Mouse (Mus musculus) regulatory T cell (primary cell): ENCODE measurements around the gene Mutyh.
"Not testable (repeated sequence)": the region's sequence is repeated elsewhere in the genome, so short reads cannot be mapped to it uniquely, and the experiment has no call there.

ENCODE experiments used
- in situ Hi-C: fragments of 300-600 bp; cut with MboI, MseI; formaldehyde crosslinking; loops from one replicate; pipeline ENCODE4 v1.15.1; 2025; ENCODE audit warnings: high pct_unique_total_duplicates

Gene Mutyh

DNA sequence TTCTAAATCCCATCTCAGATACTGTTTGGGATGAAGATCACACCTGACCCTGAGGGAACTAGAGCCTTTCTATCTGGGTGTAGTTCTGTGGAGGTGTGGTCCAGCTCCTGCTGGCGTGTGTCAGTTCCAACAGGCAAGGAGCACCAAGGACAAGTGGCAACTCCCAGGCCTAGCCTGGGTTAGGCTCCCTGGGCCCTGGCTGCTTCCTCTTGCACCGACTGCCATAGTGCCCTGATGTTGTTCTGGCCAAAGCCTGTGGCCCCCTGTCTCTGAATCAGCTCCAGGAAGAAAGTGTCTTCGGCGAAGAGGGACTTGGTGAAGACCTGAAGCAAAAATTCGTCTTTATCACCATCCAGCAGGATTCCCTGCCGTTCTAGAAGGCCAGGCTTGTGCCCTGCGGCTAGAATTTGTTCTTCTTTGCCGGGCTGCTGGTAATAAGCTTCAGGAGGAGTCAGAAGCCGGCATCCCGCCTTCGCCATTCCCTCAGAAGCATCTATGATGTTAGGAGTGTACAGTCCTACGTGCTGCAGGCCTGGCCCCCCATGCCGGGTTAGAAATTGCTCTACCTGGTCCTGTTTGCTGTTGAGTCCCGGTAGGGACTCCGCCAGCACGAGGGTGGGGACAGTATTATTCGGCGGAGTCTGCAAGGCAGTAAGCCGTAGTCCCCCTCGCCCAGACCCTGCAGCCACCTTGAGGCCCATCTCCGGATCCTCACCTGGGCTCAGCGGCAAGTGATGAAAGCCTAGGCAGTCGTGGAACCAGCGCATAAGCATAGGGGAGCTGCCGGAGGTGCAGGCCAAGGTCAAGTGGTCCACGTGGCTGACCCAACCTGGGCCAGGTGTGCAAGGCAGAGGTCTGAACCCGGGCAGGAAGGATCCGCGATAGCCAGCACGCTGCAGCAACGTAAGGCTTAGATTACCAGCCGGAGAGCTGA lies 12.7 kb downstream of the Mutyh start:
- in situ Hi-C loops = loop anchor here (5.0 kb wide), 2 partner anchors 172 to 312 kb away; partner anchors contain the start of genes Plk3 and Urod

DNA sequence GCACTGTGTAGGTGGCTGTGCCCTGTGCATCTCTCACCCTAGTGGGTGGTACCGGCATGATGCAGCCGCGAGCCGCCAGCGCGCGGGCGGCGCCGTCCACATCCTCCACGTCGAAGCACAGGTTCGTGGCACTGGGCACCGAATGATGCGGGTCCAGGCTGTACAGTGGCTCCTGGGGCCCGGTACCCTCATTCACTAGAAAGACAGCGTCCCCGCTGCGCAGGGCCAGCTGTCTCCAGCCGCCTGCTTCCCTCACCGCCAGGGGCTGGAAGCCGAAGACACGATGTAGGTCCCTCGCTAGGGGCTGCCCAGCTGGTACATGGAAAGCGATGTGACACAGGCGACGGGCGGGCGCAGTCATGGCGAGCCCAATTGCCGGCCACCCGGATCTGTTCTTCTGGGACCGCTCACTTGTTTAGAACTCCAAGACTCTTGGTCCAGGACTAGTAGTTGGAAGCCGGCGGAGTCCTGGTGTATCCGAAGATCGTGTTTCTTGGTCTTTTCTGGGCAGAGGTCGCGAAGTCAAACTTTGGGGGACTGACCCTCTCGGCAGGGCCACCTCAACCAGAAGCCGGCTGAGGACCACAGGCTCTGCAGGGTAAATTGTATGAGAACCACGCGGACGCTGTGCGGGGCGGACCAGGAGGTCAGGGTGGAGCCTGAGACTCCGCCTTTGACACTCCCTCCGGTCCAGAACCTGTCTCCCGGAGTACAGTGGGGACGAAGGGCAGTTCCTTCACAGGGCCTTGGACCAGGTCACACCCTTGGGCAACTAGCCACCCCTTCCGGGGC lies 13.6 kb downstream of the Mutyh start:
- in situ Hi-C loops = loop anchor here (5.0 kb wide), 2 partner anchors 171 to 311 kb away; partner anchors contain the start of genes Plk3 and Urod

DNA sequence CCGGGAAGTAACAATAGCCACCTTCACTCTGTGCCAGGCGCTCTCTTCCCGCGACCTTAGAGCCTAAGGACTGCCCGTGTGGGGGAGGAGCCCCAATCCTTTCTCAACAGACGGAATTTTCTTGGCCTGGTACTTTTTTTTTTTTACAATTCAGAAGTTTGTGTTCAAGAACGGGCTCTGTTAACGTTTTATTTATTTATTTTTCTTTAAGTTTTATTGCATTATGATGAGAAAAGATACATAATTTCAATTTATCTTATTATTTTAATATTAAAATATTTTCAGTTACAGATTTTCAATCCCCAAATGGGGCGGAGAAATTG lies 14.1 kb downstream of the Mutyh start, which contains the start of gene Hpdl:
Hpdl (minus strand) TSS at position 14 of the 323 bp plus-strand sequence.
- in situ Hi-C loops = loop anchor here (5.0 kb wide), 2 partner anchors 171 to 311 kb away; partner anchors contain the start of genes Plk3 and Urod

DNA sequence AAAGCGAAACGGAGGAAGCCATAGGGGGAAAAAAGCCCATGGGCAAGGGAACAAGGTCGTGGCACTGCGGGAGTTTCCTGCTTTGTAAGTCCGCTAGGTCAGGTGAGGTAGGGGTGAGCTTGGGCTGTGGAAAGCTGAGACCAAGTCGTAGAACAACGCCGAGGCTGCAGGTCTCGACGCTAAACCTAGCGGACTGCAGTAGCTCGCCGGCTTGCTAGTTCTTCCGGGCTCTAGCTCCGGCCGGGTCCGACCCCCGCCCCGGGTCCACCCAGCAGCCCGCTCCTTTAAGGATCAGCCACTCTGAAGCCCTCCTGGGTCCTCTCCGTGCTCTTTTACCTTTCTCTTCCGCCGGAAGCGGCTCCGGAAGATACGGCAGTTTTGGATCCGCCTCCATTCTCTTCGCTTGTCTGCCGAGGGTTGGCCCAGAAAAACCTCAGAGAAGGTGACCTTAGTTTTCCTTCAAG lies 17.1 kb downstream of the Mutyh start:
- in situ Hi-C loops = loop anchor here (5.0 kb wide), 2 partner anchors 168 to 308 kb away; partner anchors contain the start of genes Plk3 and Urod

DNA sequence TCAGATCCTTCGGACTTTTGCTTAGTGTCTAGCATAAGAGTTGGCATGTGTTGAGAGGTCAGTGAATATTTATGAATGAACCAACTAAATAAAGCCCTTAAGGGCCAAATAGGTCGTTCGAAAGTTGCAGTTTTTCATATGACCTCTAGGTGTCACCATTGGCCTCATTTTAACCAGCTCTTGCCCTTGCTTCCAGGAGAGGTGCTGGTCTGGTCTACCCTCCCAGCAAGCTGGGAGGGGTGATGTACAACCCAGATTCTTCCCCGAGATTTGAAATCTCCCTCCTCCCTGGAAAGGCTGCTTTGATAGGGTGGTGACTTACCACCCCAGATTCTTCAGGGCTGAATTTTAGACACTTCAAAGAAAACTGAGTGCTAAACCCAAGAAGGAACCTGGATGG lies 20.3 kb downstream of the Mutyh start:
- in situ Hi-C loops = no loop called here

DNA sequence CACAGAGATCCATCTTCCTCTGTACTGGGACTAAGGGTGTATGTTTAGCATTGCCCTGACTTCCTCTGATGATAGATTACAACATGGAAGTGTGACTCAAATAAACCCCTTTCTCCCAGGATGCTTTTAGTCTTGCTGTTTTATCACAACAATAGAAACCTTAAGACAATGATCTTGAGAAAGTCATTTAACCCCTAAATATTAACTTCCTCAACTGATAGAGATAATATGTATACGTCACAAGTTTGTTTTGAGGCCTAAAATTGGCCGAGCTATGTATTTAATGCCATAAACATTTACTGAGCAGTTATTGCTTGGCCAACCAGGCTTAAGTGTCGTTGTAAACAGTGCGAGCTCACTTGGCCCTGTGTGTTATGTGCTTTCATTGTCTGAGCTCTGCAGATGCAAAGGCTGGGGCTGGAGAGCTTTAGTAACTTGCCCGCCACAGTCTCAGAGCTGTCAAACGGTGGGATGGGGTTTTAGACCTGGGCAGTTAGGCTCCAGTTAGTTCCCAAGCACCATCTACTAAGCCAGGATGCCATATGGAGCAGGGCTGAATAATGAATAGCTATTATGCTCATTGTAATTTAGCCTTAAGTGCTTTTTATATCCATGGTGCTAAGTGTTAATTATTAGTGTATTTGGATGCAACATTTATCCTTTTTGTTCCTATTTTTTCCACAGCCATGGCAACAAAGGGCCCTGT lies 22.0 kb downstream of the Mutyh start:
- in situ Hi-C loops = no loop called here

DNA sequence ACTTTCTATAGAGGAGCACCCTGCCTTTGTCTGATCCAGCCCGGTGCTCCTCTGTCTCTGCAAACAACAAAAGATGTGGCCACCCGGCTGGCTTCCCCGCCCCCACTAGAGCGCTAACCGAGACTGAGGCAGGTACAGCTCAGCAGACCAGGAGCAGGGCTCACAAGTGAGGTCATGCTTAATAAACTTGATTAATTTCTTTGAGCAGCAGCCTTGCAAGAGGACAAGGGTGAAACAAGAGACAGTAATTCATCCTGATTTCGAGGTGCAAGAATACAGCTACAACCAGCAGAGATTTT lies 22.5 kb downstream of the Mutyh start:
- in situ Hi-C loops = no loop called here

DNA sequence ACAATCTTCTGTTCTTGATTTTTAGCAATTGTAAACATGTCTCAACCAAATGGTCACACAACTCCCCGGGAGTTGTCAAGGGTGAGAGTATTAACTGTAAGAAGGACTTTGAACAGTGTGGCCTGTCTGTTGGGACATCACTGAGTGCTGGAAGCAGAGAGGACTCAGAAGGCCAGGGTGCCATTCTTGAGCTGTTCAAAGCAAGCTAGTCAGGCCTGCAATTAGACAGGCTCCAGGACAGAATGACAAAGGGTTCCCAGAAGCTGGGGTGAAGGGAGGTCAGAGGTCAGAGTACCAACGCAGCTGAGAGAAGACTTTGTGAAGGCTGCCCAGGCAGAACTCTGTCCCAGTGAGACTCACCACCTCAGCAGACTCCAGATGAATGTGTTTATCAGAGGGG lies 31.5 kb downstream of the Mutyh start:
- in situ Hi-C loops = no loop called here

DNA sequence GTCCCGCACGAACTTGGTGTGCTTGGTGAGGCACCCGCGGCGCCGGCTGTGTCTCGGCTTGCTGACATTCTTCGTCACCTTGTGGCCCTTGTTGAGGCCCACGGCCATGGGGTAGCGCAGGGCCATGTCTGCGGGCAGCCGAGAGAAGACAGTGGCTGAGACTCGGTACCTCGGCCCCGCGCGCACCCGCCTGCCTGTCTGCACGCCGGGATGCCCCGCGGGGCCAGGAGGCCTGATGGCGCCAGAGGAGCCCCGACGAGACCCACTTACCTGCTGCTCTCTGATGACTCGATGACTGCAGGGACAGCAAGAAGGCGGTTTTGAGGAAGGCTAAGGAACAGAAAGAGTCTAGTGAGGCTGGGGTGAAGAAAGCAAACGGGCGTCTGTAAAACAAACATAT lies 32.6 kb downstream of the Mutyh start:
- in situ Hi-C loops = not testable (repeated sequence)

DNA sequence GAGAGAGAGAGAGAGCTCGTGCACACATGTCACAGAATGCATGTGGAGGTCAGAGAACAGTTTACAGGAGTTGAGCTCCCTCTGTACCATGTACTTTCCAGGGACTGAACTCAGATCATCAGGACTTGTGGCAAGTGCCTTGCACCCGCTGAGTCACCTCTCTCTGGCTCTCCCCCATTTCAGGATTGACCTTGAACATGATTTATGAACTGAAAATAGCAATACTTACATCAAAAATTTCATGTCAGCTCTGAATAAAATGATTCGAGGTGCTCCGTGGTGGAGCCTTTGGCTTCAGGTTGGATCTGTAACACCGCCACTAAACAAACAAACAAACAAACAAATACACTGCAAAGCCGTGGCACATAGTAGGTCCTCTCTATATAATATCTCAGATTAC lies 33.3 kb downstream of the Mutyh start:
- in situ Hi-C loops = no loop called here

DNA sequence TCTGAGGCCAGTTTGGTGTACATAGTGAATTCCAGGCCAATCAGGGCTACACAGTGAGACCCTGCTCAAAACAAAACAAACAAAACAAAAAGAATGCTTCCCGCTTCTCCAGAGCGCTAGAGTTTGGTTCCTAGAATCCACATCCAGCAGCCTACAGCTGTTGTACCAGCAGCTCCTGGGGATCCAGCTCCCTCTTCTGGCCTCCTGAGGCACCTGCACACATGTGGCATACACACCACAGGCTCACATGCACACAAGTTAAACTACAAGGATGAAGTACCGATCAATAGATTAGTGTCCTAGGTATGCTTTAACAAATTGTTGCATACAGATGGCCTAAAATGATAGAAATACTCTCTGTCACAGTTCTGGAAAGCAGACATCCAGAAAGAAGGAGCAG lies 36.8 kb downstream of the Mutyh start:
- in situ Hi-C loops = no loop called here

DNA sequence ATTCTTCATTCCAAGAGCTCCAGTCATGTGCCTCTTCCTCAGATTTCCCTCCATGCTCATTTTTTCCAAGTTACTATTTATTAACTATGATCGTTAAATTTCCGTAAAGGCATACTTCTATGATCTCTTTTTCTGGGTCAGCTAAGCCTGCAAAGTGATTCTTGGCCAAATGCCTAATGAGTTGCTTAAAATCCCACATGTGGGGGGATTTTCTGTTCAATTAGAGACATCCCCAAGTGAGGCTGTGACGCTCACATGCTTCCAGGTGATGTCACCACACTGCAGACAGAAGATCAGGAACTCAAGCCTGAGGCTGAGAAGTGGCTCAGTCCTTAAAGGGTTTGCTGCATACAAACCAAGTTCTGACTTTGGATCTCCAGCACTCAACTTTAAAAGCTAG lies 42.4 kb downstream of the Mutyh start:
- in situ Hi-C loops = no loop called here

DNA sequence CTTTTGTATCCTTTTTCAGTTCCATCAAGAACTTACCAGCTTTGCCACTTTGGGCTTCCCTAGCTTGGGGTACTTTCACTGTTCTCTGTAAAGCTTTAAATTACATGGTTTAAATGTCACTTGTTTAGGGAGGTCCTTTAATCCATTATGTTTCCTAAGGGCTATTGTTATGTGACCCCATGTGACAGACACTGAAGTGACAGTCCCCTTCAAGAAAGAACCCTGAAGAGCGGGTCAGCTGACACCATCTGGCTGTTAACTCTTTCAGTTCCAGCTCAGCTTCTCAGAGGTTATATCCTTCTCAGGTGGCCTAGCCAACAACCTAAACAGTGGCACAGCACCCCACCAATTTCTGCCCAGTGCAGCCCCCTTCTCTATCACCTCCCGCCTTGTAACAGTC lies 46.8 kb downstream of the Mutyh start:
- in situ Hi-C loops = no loop called here

DNA sequence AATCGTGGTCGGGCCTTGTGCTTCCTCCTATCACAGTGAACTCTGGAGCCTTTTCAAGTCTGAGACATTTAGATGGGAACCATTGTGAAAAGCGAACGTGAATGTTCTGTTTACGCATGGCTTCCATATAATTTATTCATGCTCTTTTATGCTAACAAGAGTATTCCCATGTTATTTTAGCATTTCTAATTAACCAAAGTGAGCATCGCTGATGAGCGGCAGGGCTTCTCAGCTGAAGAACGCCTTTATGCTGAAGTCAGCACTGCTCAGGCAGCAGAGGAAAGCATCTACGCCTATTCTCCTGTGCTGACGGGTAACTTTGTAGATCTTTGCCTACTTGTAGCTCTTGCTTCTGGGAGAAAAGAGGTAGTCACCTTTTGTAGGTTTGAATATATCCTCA lies 49.7 kb downstream of the Mutyh start:
- in situ Hi-C loops = no loop called here

DNA sequence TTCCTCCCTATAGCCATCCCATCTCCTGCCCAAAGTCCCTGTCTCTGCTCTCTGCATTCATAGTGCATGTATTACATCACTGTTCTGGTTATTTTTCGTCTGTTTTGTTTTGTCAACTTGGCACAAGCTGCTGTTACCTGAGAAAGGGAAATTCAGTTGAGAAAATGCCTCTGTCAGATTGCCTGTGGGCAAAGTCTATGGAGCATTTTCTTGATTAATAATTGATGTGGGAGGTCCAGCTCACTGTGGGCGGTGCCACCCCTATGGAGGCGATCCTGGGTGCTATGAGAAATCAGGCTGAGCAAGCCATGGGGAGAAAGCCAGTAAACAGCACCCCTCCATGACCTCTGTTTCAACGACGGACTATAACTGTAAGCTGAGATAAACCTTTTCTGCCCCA lies 52.2 kb downstream of the Mutyh start:
- in situ Hi-C loops = no loop called here

DNA sequence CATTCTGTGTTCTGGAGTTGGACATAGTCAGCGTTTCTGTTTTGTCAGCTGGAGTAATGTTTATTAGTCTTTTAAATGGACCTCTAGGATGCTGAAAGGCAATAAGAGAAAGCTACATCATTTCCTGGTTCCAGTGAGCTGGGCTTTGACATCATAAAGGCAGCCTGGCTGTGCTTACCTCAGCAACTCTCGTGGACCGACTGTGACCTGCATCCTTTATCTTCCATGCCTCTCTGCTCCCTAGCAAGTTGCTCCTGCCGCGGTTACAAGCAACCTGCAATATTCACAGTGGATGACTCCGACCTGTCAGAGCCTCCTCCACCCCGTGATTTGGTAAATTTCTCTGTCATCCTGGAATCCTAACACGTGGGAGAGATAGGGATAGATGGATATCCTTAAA lies 54.5 kb downstream of the Mutyh start:
- in situ Hi-C loops = no loop called here
